Mouse (Mus musculus): Measurements from ENCODE around the gene Snx29.

Snx29 gene

GRCm38 (mm10) chr16:11630489-11630888, 307.8 kb downstream of the Snx29 start:
- in situ Hi-C loops (cut with MseI, MboI) = no loop called here

GRCm38 (mm10) chr16:11632205-11632747, 309.6 kb downstream of the Snx29 start:
- in situ Hi-C loops (cut with MseI, MboI) = no loop called here

GRCm38 (mm10) chr16:11636196-11636733, 313.6 kb downstream of the Snx29 start:
- in situ Hi-C loops (cut with MseI, MboI) = no loop called here

- in situ Hi-C loops (cut with MseI, MboI) = no loop called here
These were observed 314.2 kb downstream of the Snx29 start for GRCm38 (mm10) chr16:11636902-11637301.

- in situ Hi-C loops (cut with MseI, MboI) = no loop called here
These were observed 315.1 kb downstream of the Snx29 start for GRCm38 (mm10) chr16:11637794-11638193.

- in situ Hi-C loops (cut with MseI, MboI) = no loop called here
These were observed 316.0 kb downstream of the Snx29 start for GRCm38 (mm10) chr16:11638739-11639138.

- in situ Hi-C loops (cut with MseI, MboI) = no loop called here
These were observed 317.2 kb downstream of the Snx29 start for GRCm38 (mm10) chr16:11639936-11640335.

GRCm38 (mm10) chr16:11643603-11644002, 320.9 kb downstream of the Snx29 start:
- in situ Hi-C loops (cut with MseI, MboI) = no loop called here

GRCm38 (mm10) chr16:11644399-11644798, 321.7 kb downstream of the Snx29 start:
- in situ Hi-C loops (cut with MseI, MboI) = no loop called here

GRCm38 (mm10) chr16:11645668-11646067, 323.0 kb downstream of the Snx29 start:
- in situ Hi-C loops (cut with MseI, MboI) = no loop called here

- in situ Hi-C loops (cut with MseI, MboI) = no loop called here
These were observed 324.1 kb downstream of the Snx29 start for GRCm38 (mm10) chr16:11646745-11647289.

- in situ Hi-C loops (cut with MseI, MboI) = no loop called here
These were observed 325.5 kb downstream of the Snx29 start for GRCm38 (mm10) chr16:11648169-11648688.

- in situ Hi-C loops (cut with MseI, MboI) = no loop called here
These were observed 330.1 kb downstream of the Snx29 start for GRCm38 (mm10) chr16:11652686-11653366.

GRCm38 (mm10) chr16:11655893-11656292, 333.2 kb downstream of the Snx29 start:
- in situ Hi-C loops (cut with MseI, MboI) = no loop called here

- in situ Hi-C loops (cut with MseI, MboI) = no loop called here
These were observed 334.4 kb downstream of the Snx29 start for GRCm38 (mm10) chr16:11657111-11657510.

GRCm38 (mm10) chr16:11659111-11659720, 336.5 kb downstream of the Snx29 start:
- in situ Hi-C loops (cut with MseI, MboI) = no loop called here

- in situ Hi-C loops (cut with MseI, MboI) = no loop called here
These were observed 342.4 kb downstream of the Snx29 start for GRCm38 (mm10) chr16:11664896-11665705.

GRCm38 (mm10) chr16:11665869-11666268, 343.2 kb downstream of the Snx29 start:
- in situ Hi-C loops (cut with MseI, MboI) = no loop called here

GRCm38 (mm10) chr16:11668375-11668774, 345.7 kb downstream of the Snx29 start:
- in situ Hi-C loops (cut with MseI, MboI) = no loop called here

GRCm38 (mm10) chr16:11668878-11669277, 346.2 kb downstream of the Snx29 start:
- in situ Hi-C loops (cut with MseI, MboI) = no loop called here

GRCm38 (mm10) chr16:11670251-11670970, 347.7 kb downstream of the Snx29 start:
- in situ Hi-C loops (cut with MseI, MboI) = no loop called here
